Mouse (Mus musculus): ENCODE results near the gene Pnma3.

DNA sequence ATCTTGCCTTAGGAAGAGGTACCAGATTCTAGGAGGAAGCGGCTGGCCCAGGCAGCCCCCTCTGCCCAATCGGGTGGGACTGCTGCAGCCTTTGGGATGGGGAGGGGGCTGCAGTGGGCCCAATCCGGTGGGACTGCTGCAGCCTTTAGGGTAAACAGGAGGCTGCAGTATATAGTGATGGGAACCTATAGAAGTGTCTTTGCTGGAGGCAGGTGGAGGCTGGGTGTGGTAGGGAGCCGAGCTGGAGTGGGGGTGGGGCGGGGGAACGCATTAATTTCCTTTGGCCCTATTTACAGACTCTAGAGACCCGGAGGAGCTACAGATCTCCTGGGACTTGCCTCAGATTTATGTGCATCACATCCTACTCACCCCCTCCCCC, at the start of gene Pnma3:
- TF ChIP-seq GATA1 (IDR thresholded peaks at IDR 0.05; ENCODE audit: low read length) (no peak), TAL1 (IDR thresholded peaks at IDR 0.05; ENCODE audit: low read length) (no peak)

All from erythroblast, embryonic 14.5 days (primary cell).